Mouse (Mus musculus): Measurements from ENCODE around the gene Anp32b.

Anp32b gene

DNA sequence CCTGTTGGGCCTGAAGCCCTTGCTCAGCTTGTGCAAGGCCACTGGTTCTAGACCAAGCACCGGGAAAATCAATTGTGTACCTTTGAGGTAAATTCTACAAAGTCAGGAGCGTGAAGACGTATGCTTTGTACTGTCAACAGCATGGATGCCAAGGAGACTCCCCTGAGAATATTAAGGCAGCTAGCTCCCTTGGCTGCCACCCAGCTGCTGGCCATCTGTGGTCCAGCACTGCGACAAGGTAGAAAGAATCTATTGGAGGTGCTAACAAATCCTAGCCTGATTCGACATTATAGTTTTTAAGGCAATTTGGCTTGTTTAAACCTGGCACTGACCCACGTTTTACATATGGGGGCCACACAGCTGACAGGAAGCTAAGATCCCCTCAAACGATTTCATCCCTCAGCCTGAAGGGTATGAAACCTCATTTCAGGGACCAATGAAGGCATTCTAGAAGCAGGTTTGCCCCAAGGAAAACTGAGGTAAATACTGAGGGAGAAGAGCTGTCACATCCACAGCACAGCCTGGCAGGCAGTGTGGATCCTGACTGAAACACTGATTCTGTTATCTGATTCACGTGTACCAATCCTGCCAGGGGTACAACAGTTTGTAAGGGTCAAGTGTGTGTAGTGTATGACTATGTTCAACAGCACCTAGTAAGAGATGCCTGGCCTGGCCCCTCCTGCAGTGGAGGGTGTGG is 54.8 kb downstream of the Anp32b start:
- no peak for DNase-seq (ENCODE audit: low spot score)

DNA sequence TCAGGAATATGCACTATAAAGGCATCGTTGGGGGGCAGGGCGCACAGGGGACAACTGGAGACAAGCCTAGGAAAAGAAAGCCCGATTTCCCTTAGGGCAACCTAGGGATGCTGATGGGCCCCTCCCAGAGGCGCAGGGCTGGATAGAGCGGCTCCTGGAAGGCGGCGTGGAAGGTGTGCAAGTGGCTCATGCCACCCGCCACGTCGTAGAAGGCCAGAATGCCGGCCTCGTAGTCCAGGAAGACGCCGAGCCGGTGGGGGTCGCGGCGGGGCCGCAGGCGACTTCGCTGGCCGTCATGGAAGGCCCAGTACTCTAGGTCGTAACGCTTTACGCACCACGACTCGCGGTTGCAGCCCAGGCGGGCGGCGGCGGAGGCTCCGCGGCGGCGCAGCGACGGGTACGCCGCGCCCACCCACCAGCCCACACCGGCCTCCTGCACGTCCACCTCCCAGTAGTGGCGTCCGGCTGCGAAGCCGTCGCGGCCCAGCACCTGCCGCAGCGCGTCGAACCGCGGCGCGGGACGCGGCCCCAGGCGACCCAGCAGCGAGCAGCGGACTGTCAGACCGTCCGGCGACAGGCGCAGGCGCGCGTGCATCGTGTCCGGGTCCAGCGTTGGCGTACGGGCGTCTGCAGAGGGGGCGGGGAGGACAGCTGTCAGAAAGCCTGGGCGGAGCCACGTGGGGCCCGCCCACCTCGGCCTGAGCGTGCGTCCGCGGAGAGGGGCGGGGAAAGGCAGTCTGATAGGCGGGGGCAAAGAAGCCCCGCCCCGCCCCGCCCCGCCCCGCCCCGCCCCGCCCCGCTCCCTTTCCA is 56.3 kb downstream of the Anp32b start:
- peak; percentile 82 for DNase-seq (ENCODE audit: low spot score)

DNA sequence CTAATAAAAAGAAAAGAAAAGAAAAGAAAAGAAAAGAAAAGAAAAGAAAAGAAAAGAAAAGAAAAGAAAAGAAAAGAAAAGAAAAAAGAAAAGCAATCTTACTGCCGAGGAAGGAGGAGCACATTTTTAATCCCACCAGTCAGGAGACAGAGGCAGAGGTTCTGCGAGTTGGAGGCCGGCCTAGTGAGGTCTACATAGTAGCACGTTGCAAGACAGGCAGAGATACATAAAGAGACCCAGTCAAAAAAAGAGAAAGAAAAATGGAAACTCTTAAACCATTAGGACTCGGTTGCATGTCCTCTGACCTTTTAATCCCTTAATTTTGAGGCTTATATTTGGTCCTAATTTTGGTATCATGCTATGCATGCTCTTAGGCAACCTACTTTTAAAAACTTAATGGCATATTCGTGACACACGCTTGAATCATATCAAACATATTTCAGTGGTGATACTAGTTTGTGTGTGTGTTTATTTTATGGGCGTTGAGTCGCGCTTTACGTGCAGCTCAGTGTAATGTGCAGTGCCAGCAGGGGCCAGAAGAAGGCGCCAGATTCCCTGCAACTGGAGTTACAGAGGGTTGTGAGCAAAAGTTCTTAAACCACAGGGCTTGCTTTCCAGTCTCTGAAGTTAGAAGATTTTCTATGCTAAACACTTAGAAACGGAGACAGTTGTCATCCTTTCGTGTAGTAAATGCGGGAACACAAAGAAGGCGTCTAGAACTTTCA is 57.2 kb downstream of the Anp32b start:
- peak; percentile 39 for DNase-seq (ENCODE audit: low spot score)

DNA sequence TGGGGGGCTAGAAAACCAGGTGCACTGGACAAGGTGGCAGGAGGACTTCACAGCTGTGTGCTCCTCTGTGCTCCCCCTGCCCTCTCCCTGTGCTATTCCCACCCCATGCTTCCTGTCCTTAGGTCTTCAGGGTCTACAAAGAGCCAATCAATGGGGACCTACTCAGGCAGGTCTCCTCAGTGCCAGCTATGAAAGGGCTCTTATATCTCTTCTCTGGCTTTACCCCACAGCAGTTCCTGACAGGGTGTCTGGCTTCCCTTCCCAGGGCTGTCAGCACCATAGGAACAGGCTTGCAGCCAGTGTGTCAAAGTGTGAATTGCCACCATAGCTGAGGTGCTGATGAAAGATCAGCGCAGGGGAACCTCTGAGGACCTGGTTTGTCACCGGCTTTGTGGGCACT is 69.8 kb downstream of the Anp32b start:
- no peak for DNase-seq (ENCODE audit: low spot score)

GRCm38 (mm10) chr4:46521457-46521856 is 70.8 kb downstream of the Anp32b start:
- DNase-seq (ENCODE audit: low spot score): no peak

All from layer of hippocampus, adult 9-10 months (tissue).